ENCODE assay signal across 8 mouse cellular contexts in the genomic region with DNA sequence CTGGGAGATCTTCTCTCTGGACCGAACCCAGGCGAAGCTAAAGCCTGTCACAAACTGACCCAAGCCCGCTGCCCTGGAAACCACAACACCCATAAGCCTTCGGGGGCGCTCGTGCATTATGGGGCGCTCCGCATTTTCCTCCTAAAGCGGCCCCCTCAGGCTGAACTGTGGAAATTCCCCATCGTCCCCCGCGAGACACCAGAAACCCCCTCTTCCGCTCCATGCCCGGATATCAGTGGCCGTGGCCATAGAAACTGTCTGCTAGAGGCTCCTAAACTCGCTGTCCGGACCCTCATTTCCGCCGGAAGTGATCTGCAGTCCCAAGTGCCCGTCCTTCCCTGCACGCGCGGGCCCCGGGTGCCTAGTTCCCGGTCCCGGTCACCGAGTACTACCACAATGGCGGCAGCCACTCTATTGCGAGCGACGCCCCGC. TPM values are rescaled to one million over a fixed set of nuclear protein-coding genes. Genes with fewer than 3 reads are reported as not detected.
DNase-seq lines count a peak whose midpoint lies in the region; ATAC-seq lines count a peak whose summit lies in the region.

Gene Tufm, plus strand, starts transcription at position 310 of the 432 bp plus-strand sequence.

- H3K4me2 ChIP-seq in hindbrain, embryonic 13.5 days, result peak within 1 kb of the TSS; percentile 98

- H3K4me1 ChIP-seq in hindbrain, embryonic 13.5 days (replicated peaks), result peaks cover 22% of the 10 kb centered on the region

- H3K9ac ChIP-seq in hindbrain, embryonic 13.5 days, result peak within 1 kb of the TSS; percentile 86

- peak; percentile 95 for DNase-seq in NIH3T3 (ENCODE audit: low read depth)
- DNase-seq in cerebellum, postnatal 10 days, result peak; percentile 95 to 97
- DNase-seq in frontal cortex, postnatal 14 days (ENCODE audit: low spot score in 2 of 2), result peak; percentile 95 to 96
- DNase-seq in layer of hippocampus, postnatal 36 days, result peak; percentile 97 to 98
- peak; percentile 98 for DNase-seq in lung, postnatal 36 days
- peak; percentile 99 for DNase-seq in retina, postnatal 1 day
- DNase-seq in urinary bladder, adult 18-20 months (ENCODE audit: low spot score in 2 of 2), result peak; percentile 86 to 96

- peaks cover 29% of the 10 kb centered on the region for H3K36me3 ChIP-seq in hindbrain, embryonic 13.5 days

- H3K27me3 ChIP-seq in hindbrain, embryonic 13.5 days, result no peaks in the 10 kb centered on the region

- H3K4me3 ChIP-seq in hindbrain, embryonic 13.5 days, result peak within 1 kb of the TSS; percentile 67

- WGBS in hindbrain, embryonic 13.5 days, result under 1% methylated on average over 32 of the region's 32 CpGs

- peak within 1 kb of the TSS; percentile 84 for H3K27ac ChIP-seq in hindbrain, embryonic 13.5 days

- no peaks in the 10 kb centered on the region for H3K9me3 ChIP-seq in hindbrain, embryonic 13.5 days

- peak; percentile 95 for ATAC-seq in hindbrain, embryonic 13.5 days (ENCODE audit: low FRiP score)

RNA-seq across cellular contexts. Expression of gene Tufm, which starts in this region (rescaled TPM):
- 118 and 120 TPM in 2 replicates for polyA plus RNA-seq in hindbrain, embryonic 13.5 days (2015; fragmentation: Nextera tagmentation; extraction: Ambion mirVana)
- total RNA-seq in layer of hippocampus, postnatal 36 days (2021), result 10 to 100 TPM; 88.9 to 94.0 TPM

Comparison
In these comparisons a context has a peak if more than half of its experiments do, and no peak if none do; other contexts are left out.
1. Peak in every context shown above with its lines: DNase-seq, ATAC-seq, H3K4me3 ChIP-seq and H3K27ac ChIP-seq.